ENCODE assay signal across 21 mouse cellular contexts in the genomic region with DNA sequence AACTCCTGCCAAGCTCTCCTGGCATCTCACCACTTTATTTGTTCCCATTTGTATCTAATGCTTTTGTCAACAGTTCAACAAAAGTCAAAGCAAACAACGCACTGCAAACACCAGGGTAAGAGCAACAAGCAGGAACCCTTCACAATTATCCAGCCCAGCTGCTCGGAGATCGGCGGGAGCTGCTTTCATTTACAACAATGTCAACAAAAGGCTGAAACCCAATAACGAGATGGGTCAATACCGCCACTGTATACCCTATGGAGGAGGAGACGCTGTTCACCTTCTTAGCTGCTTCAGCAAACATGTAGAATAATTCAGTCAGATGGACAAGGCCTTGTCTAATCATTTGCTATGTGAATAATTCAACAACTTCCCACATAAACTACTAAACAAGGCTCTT.
DNase-seq lines count a peak whose midpoint lies in the region; ATAC-seq lines count a peak whose summit lies in the region.
"Had no signal": no experiment of that assay in that cellular context is flagged by ENCODE, and none has a peak within 500 bp of the region (broad histone marks: within the 10 kb centered on the region; RNA-seq: fewer than 3 reads in every experiment).

No protein-coding gene starts in this region.

- H3K4me2 ChIP-seq in forebrain, embryonic 12.5 days, result peak overlapping the region; percentile 16; the same call in 1 of the 2 replicates
- H3K4me2 ChIP-seq in kidney, embryonic 16.5 days (replicated peaks; ENCODE audit: low read depth, low read length), result no peak overlapping the region
- no peak overlapping the region for H3K4me2 ChIP-seq in midbrain, embryonic 14.5 days (ENCODE audit: low read length)
- H3K4me2 ChIP-seq: embryonic facial prominence, embryonic 12.5 days had no signal

- no peak overlapping the region for H3K4me3 ChIP-seq in forebrain, embryonic 12.5 days (replicated peaks)
- H3K4me3 ChIP-seq in forebrain, embryonic 10.5 days, result no peak overlapping the region
- no peak overlapping the region for H3K4me3 ChIP-seq in kidney, embryonic 16.5 days (ENCODE audit: low read length)
- no peak overlapping the region for H3K4me3 ChIP-seq in midbrain, embryonic 14.5 days (replicated peaks; ENCODE audit: low read depth, low read length)
- H3K4me3 ChIP-seq: embryonic facial prominence, embryonic 12.5 days; heart, adult 2 months; megakaryocyte, embryonic 14.5 days had no signal

- H3K36me3 ChIP-seq in forebrain, embryonic 12.5 days (replicated peaks), result no peaks in the 10 kb centered on the region
- H3K36me3 ChIP-seq in forebrain, embryonic 10.5 days (replicated peaks), result no peaks in the 10 kb centered on the region
- H3K36me3 ChIP-seq in kidney, embryonic 16.5 days (ENCODE audit: insufficient read depth, low read length), result no peaks in the 10 kb centered on the region
- H3K36me3 ChIP-seq in midbrain, embryonic 14.5 days (ENCODE audit: control insufficient read depth, insufficient read depth, low read length), result no peaks in the 10 kb centered on the region
- H3K36me3 ChIP-seq: embryonic facial prominence, embryonic 12.5 days had no signal

- H3K27ac ChIP-seq in forebrain, embryonic 12.5 days, result no peak overlapping the region
- H3K27ac ChIP-seq in forebrain, embryonic 10.5 days, result no peak overlapping the region
- H3K27ac ChIP-seq in kidney, embryonic 16.5 days (ENCODE audit: low read length), result no peak overlapping the region; the same call in 1 of the 2 replicates
- H3K27ac ChIP-seq in midbrain, embryonic 14.5 days (replicated peaks; ENCODE audit: low read depth, low read length), result no peak overlapping the region
- H3K27ac ChIP-seq: embryonic facial prominence, embryonic 12.5 days; heart, adult 2 months; liver, embryonic 14.5 days had no signal

- 3% methylated on average over 7 of the region's 7 CpGs for WGBS in forebrain, embryonic 12.5 days
- 17% methylated on average over 7 of the region's 7 CpGs for WGBS in forebrain, embryonic 10.5 days
- 26% methylated on average over 7 of the region's 7 CpGs for WGBS in kidney, embryonic 16.5 days
- WGBS in midbrain, embryonic 14.5 days, result 8% methylated on average over 7 of the region's 7 CpGs

- H3K9me3 ChIP-seq in forebrain, embryonic 12.5 days, result no peaks in the 10 kb centered on the region
- H3K9me3 ChIP-seq in forebrain, embryonic 10.5 days, result no peaks in the 10 kb centered on the region
- H3K9me3 ChIP-seq in kidney, embryonic 16.5 days (ENCODE audit: low read length), result no peaks in the 10 kb centered on the region
- no peaks in the 10 kb centered on the region for H3K9me3 ChIP-seq in midbrain, embryonic 14.5 days (ENCODE audit: control insufficient read depth, low read length)
- H3K9me3 ChIP-seq: embryonic facial prominence, embryonic 12.5 days; megakaryocyte, embryonic 14.5 days had no signal

- peak; percentile 42; the same call in 1 of the 2 replicates for ATAC-seq in forebrain, embryonic 12.5 days (ENCODE audit: low FRiP score)
- ATAC-seq in kidney, embryonic 16.5 days (ENCODE audit: low FRiP score, low TSS enrichment), result peak; percentile 71
- ATAC-seq in midbrain, embryonic 14.5 days (ENCODE audit: low FRiP score, low TSS enrichment), result no peak
- ATAC-seq: activated CD4-positive, CD25-positive, alpha-beta regulatory T cell, adult 4 months; hindbrain, embryonic 16.5 days had no signal

- peaks cover 20% of the 10 kb centered on the region for H3K27me3 ChIP-seq in forebrain, embryonic 12.5 days
- H3K27me3 ChIP-seq in forebrain, embryonic 10.5 days (ENCODE audit: poor library complexity, severe bottlenecking), result peaks cover 64% of the 10 kb centered on the region
- no peaks in the 10 kb centered on the region for H3K27me3 ChIP-seq in kidney, embryonic 16.5 days (ENCODE audit: insufficient read depth, low read length)
- peaks cover 3% of the 10 kb centered on the region; the same call in 1 of the 2 replicates for H3K27me3 ChIP-seq in midbrain, embryonic 14.5 days (ENCODE audit: control insufficient read depth, insufficient read depth, low read length)
- H3K27me3 ChIP-seq: embryonic facial prominence, embryonic 12.5 days; megakaryocyte, embryonic 14.5 days had no signal

- no peak for DNase-seq in forebrain, embryonic 10.5 days (ENCODE audit: extremely low spot score, low spot score)
- no peak for DNase-seq in kidney, adult 8-10 months
- DNase-seq in lung, postnatal 25 days (ENCODE audit: low spot score), result peak; percentile 12
- no peak for DNase-seq in lung, postnatal 4 days
- DNase-seq in midbrain, embryonic 14.5 days, result peak; percentile 53
- DNase-seq in frontal cortex, postnatal 10 days (ENCODE audit: low spot score in 2 of 2), result no peak
- DNase-seq: adrenal gland, postnatal 36 days; cerebellum, postnatal 10 days; gastrocnemius, postnatal 10 days; heart, adult 2 months; kidney, postnatal 36 days; layer of hippocampus, postnatal 36 days; left cerebral cortex, postnatal 4 days; right cerebral cortex, postnatal 14 days had no signal

- H3K9ac ChIP-seq in forebrain, embryonic 12.5 days, result no peak overlapping the region
- no peak overlapping the region for H3K9ac ChIP-seq in kidney, embryonic 16.5 days (replicated peaks; ENCODE audit: low read length)
- H3K9ac ChIP-seq in midbrain, embryonic 14.5 days (replicated peaks; ENCODE audit: low read length), result no peak overlapping the region
- H3K9ac ChIP-seq: embryonic facial prominence, embryonic 12.5 days; liver, embryonic 14.5 days had no signal

- peaks cover 57% of the 10 kb centered on the region for H3K4me1 ChIP-seq in forebrain, embryonic 12.5 days
- H3K4me1 ChIP-seq in forebrain, embryonic 10.5 days, result peaks cover 85% of the 10 kb centered on the region
- H3K4me1 ChIP-seq in kidney, embryonic 16.5 days (ENCODE audit: insufficient read depth, low read length), result peaks cover 19% of the 10 kb centered on the region
- H3K4me1 ChIP-seq in midbrain, embryonic 14.5 days (ENCODE audit: control insufficient read depth, insufficient read depth, low read length), result peaks cover 49% of the 10 kb centered on the region

Comparison
In these comparisons a context has a peak if more than half of its experiments do, and no peak if none do; other contexts are left out.
1. DNase-seq: peak in lung, postnatal 25 days (single experiment) and midbrain, embryonic 14.5 days (single experiment); none in forebrain, embryonic 10.5 days (single experiment), kidney, adult 8-10 months (0 of 2), lung, postnatal 4 days (0 of 2) and frontal cortex, postnatal 10 days (0 of 2).